Mouse (Mus musculus): ENCODE results near the gene Tmem255a.

GRCm38 (mm10) chrX:38185520-38185919 is 66.7 kb downstream of the Tmem255a start:
- TF ChIP-seq POLR2A (IDR thresholded peaks at IDR 0.05; ENCODE audit: insufficient read depth, low read depth, low read length), result no peak
- no peak for TF ChIP-seq CTCF (IDR thresholded peaks at IDR 0.05; ENCODE audit: insufficient read depth, low read depth, low read length)

All from olfactory bulb, adult 2 months (tissue).